Mouse (Mus musculus) gastrocnemius, postnatal 4 days (tissue): ENCODE data around the gene Gm38392. TPM values are rescaled to one million over a fixed set of nuclear protein-coding genes. Genes with fewer than 3 reads are reported as not detected.

Experiments
- DNase-seq, 2 experiments: peaks; one replicate each; pipeline ENCODE4 v3.0.0; 2021 to 2022; ENCODE audit warnings: low spot score in 2 of 2, mixed read lengths in 2 of 2
- microRNA-seq: library from miRNA; unstranded; fragments of <30 nt; microRNA quantifications from one replicate; pipeline ENCODE4 v1.2.0, GENCODE M21; 2021
- total RNA-seq, 2 experiments: library from RNA; stranded (reverse); gene quantifications; 2 replicates each; pipeline ENCODE4 v1.2.3; 2021

The Gm38392 gene
- total RNA-seq, 2 experiments from 2014 or later: 0.26 to 0.59 TPM

DNA sequence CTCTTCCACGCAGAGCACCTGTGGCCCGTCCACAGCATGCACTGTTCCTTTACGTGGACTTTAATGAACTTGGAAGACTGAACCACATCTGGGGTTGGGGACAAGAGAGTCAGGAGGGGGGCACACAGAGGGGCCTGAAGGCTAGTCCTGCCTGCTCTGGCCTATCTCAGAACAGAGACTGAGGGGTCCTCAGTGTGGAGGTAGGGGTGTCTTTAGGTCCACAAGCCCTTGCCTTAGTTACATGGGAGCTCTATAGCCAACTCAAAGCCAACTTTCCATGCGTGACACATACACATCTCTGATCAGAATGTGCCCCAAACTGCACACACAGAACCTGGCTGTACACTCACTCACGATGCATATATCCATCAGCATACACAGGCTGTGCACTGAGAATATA is 85.4 kb downstream of the Gm38392 start:
- DNase-seq: no peak

DNA sequence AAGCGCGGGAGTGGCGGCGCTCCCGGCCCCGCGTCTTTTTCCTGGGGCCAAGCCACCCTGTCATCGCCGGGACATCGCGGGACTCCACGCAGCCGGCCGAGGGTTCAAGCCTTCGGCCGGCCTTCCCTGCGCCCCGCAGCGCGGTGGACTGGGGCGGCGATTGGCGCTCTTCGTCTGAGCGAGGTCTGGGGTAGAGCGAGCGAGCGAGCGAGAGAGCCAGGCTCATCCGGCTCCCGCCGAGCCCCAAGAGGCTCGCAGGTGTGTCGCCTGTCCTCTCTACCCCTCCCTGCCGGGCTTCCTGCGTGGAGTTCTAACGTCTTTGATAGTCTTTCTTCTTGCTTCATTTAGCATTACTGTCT is 86.1 kb downstream of the Gm38392 start:
- DNase-seq: no peak

DNA sequence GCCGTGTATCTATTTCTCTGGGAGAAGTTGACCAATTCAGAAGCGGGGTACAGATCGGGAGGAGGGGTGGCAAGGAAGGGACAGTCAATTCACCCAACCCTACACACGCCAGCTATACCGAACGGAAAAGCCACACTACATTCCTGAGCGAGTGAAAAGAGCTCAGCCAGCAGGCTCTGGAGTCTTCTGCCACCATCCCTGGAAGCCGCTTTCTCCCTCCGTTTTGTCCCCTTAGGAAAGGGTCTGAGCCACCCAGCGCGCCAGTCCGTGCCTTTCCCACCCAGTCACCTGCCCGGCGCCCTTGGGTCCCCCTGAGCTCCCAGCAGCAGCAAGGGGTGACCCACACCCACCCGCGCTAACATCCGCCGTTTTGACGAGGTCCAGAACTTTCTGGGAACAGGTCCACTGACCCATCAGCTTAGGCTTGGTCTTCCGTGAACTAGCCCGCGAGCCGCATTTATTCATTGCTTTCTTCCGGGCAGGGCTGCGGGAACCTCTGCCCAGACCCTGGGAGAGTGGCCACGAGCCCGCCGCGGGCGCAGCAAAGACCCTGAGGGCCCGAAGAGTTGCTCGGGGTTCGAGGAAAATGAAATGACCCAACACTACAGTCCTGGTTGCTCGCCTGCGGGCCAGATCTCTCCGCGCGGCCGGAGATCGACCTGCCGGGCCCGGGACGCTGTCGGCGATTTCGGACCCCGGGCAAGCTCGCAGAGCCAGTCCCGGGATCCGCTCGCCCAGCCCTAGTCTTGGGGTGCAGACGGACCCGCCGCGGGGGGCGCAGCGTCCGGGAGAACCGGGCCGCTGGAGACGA is 86.6 kb downstream of the Gm38392 start:
- DNase-seq: no peak

DNA sequence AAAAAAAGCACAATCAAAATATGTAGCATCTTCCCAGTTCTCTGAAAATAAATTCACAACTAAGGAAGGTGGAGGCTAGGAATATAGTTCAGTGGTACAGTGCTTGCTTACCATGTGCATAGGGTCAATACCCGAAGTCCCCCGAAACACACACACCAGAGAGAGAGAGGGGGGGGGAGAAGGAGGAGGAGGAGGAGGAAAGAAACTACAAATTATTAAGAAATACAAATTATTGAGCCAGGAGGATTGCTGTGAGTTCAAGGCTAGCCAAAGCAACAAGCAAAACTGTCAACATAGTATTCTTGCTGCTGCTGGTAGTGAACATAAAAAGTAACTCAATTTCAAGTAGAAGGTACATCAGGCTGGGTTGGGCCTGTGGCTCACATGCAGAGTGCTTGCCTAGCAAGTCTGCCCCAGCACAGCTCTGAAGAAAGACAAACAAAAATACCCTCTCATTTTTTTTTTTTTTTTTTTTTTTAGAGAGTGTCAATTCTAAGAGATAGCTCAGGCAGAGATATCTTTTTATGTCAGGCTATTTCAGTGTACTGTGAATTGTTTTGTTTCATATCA is 87.4 kb downstream of the Gm38392 start:
- no peak for DNase-seq

DNA sequence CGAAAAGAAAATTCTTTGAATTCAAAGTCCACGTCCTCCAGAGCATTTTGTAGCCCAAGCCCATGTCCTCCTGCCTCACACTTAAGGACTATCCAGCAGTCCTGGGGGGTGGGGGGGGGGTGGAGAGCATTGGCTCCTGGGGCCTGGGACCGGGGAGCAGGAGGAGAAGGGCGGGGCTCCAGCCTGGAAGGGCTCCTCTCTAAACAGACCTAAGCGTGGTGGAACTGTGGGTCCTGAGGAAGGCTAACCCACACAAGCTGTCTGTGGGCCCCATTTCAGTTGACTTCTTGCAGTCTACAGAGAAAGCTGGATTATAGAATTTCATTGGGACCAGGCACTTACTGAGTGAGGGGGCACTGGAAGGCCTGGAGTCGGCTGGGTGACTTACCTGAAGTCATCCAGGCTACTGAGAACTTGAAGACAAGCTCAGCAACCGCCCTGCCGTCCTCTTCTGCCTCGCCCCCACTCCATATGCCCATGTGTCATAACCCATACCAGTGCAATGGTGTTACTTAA is 88.4 kb downstream of the Gm38392 start:
- DNase-seq: no peak

DNA sequence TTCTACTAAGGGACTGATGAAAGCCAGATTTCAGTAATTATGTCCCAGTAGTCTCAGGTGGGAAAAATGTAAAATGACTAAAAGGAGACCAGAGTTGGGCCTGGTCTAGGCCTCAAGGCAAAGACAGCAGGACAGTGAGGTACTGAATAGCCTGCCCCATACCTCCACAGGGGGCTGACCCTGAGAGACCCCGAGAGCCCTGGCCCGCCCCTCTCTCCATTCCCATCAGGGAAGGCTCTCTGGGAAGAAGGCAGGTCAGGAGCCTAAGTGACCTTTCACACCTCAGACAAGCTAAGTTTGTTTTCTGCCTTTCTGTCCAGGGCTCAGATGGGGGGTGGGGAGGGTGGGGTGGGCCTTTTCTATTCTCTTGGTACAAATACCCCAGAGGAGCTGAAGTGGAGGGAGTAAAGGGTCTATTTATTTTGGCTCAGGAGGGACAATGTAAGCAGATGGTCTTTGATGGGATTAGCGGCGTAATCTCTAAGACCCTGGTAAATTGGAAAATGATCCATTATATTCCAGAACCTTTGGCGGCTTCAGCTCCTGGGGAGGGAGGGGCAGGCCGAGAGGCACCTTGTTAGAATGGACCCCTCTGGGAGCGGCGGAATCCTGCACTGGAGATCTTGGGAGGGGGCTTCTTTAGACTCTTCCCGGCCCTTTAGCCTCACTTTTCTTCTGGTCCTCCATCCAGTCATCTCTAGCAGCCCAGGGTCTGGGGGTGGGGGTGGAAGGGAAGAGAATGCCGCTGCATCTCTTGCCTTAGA is 89.1 kb downstream of the Gm38392 start:
- DNase-seq: no peak

Small RNA genes within 50 kb of the gene (microRNA-seq; reads per million reads assigned to microRNA genes)
- not detected for gene Gm25641
- gene Mir3093: not detected
- gene Mir9-1: not detected

Other genes with a start within 250 kb of the Gm38392 start
- gene Gpatch4, start 244.1 kb downstream of the Gm38392 start, total RNA-seq: 10 to 100 TPM; 11.4 to 11.8 TPM
- 10 to 100 TPM; 64.9 to 73.1 TPM for gene Naxe, start 228.7 kb downstream of the Gm38392 start, total RNA-seq
- gene Ttc24, start 208.9 kb downstream of the Gm38392 start, total RNA-seq: not detected
- 10 to 100 TPM; 14.8 to 16.8 TPM for gene Iqgap3, start 205.2 kb downstream of the Gm38392 start, total RNA-seq
- gene Mef2d, start 144.8 kb downstream of the Gm38392 start, total RNA-seq: 100 to 1,000 TPM; 160 to 174 TPM
- gene Rhbg, start 32.5 kb downstream of the Gm38392 start, total RNA-seq: under 1 TPM in 1 of 2 experiments, not detected in 1; 0.16 TPM
- gene Tsacc, start 9.8 kb upstream of the Gm38392 start, total RNA-seq: 10 to 100 TPM; 10.9 to 12.5 TPM
- gene Cct3, start 9.9 kb upstream of the Gm38392 start, total RNA-seq: 100 to 1,000 TPM; 231 to 248 TPM
- gene Glmp, start 37.8 kb upstream of the Gm38392 start, total RNA-seq: 10 to 100 TPM; 64.8 to 76.3 TPM
- 1 to 10 TPM; 2.2 to 2.3 TPM for gene Tmem79, start 48.9 kb upstream of the Gm38392 start, total RNA-seq
- gene Smg5, start 49.0 kb upstream of the Gm38392 start, total RNA-seq: 10 to 100 TPM; 46.1 to 46.4 TPM
- 1 to 10 TPM; 1.6 to 1.8 TPM for gene Paqr6, start 77.4 kb upstream of the Gm38392 start, total RNA-seq
- gene Bglap3, start 85.5 kb upstream of the Gm38392 start, total RNA-seq: under 1 TPM in 1 of 2 experiments, not detected in 1; 0.27 TPM
- gene Bglap2, start 91.5 kb upstream of the Gm38392 start, total RNA-seq: not detected
- gene Bglap, start 97.3 kb upstream of the Gm38392 start, total RNA-seq: 1 to 10 TPM in 1 of 2 experiments, not detected in 1; 1.4 TPM
- gene Pmf1, start 123.1 kb upstream of the Gm38392 start, total RNA-seq: 10 to 100 TPM; 52.2 to 59.1 TPM
- 10 to 100 TPM; 12.1 to 13.3 TPM for gene Slc25a44, start 137.9 kb upstream of the Gm38392 start, total RNA-seq
- gene Sema4a, start 174.0 kb upstream of the Gm38392 start, total RNA-seq: 1 to 10 TPM; 3.0 to 4.4 TPM
- gene Lmna, start 222.7 kb upstream of the Gm38392 start, total RNA-seq: 100 to 1,000 TPM; 355 to 365 TPM
- gene Mex3a, start 245.2 kb upstream of the Gm38392 start, total RNA-seq: 10 to 100 TPM; 12.9 to 13.1 TPM